Mouse (Mus musculus) liver, postnatal 0 days (tissue): Measurements from ENCODE around the gene Cryaa. TPM values are rescaled to one million over a fixed set of nuclear protein-coding genes. Genes with fewer than 3 reads are reported as not detected.
A peak's percentile ranks its signal among the peaks of the same experiment; 100 is the strongest.

Source experiments
- ATAC-seq: fragments of 200-750 bp; cut with Nextera tagmentation; 2 replicates; pipeline ENCODE4 v1.8.0; 2017; ENCODE audit warnings: mild to moderate bottlenecking, moderate library complexity
- DNase-seq: peaks from one replicate; pipeline ENCODE4 v3.0.0-alpha.2; 2016
- H3K27ac ChIP-seq: fragments of 300-500 bp; sonication (generic); 2 replicates; pipeline ENCODE4 v1.5.1; 2014; ENCODE audit warnings: antibody characterized with exemption, moderate library complexity, mild to moderate bottlenecking, low read depth
- H3K27me3 ChIP-seq: fragments of 300-500 bp; sonication (generic); 2 replicates; pipeline ENCODE4 v1.6.1; 2014; ENCODE audit warnings: low read length, control low read depth, mixed read lengths; ENCODE audit not compliant: insufficient read depth
- H3K36me3 ChIP-seq: fragments of 300-500 bp; sonication (generic); replicated peaks from 2 replicates; pipeline ENCODE4 v1.6.1; 2014; ENCODE audit warnings: mild to moderate bottlenecking, control low read depth, low read length, moderate library complexity, mixed read lengths; ENCODE audit not compliant: insufficient read depth
- H3K4me1 ChIP-seq: fragments of 300-500 bp; sonication (generic); 2 replicates; pipeline ENCODE4 v1.6.1; 2014; ENCODE audit warnings: antibody characterized with exemption, mild to moderate bottlenecking, control low read depth; ENCODE audit not compliant: insufficient read depth
- H3K4me2 ChIP-seq: fragments of 300-500 bp; sonication (generic); 2 replicates; pipeline ENCODE4 v1.6.1; 2014; ENCODE audit warnings: low read depth, mild to moderate bottlenecking, low read length, moderate library complexity, mixed read lengths
- H3K4me3 ChIP-seq: fragments of 300-500 bp; sonication (generic); 2 replicates; pipeline ENCODE4 v1.5.1; 2014; ENCODE audit warnings: low read depth, low read length
- H3K9ac ChIP-seq: fragments of 300-500 bp; sonication (generic); replicated peaks from 2 replicates; pipeline ENCODE4 v1.6.1; 2014; ENCODE audit warnings: mild to moderate bottlenecking, moderate library complexity
- H3K9me3 ChIP-seq: fragments of 300-500 bp; sonication (generic); 2 replicates; pipeline ENCODE4 v1.6.1; 2016; ENCODE audit warnings: mild to moderate bottlenecking, control low read depth, low read length, mixed read lengths
- CTCF ChIP-seq: sonication (generic); IDR thresholded peaks from 2 replicates; pipeline ENCODE4 v1.5.1; 2016; ENCODE audit warnings: antibody characterized with exemption, low read depth
- EP300 ChIP-seq: IDR thresholded peaks from 2 replicates; pipeline ENCODE4 v1.6.1; 2016; ENCODE audit warnings: antibody characterized with exemption, low read depth, mild to moderate bottlenecking
- WGBS: fragments of 180-500 bp; shearing (Covaris S2); extraction: QIAGEN DNeasy Blood & Tissue Kit; methylation state at CpG from one replicate; pipeline ENCODE4 v1.1.7; 2014; ENCODE audit not compliant: insufficient replicate concordance; 5-methylcytosine and 5-hydroxymethylcytosine counted together
- polyA plus RNA-seq: library from polyadenylated mRNA; unstranded; fragments of >200 nt; fragmentation: Nextera tagmentation; extraction: Ambion mirVana; gene quantifications from 2 replicates; pipeline ENCODE4 v1.2.1, GENCODE M21; 2015

Gene Cryaa
- polyA plus RNA-seq, result not detected in 2 replicates

GRCm38 (mm10) chr17:31677507-31677906 is at the start of gene Cryaa:
TSS of gene Cryaa (plus strand) at chr17:31677807.
- H3K4me2 ChIP-seq, result no peak within 1 kb of the TSS
- 75% methylated on average over 8 of the region's 8 CpGs for WGBS
- no peaks in the 10 kb centered on the region for H3K9me3 ChIP-seq
- no peaks in the 10 kb centered on the region for H3K36me3 ChIP-seq
- H3K4me1 ChIP-seq, result no peaks in the 10 kb centered on the region
- no peak within 1 kb of the TSS for H3K4me3 ChIP-seq
- H3K27ac ChIP-seq, result no peak within 1 kb of the TSS
- no peak for DNase-seq
- H3K27me3 ChIP-seq, result 0 out of 2 replicates have a peak, but pooled peaks cover 8% of the 10 kb centered on the region
- no peak within 1 kb of the TSS for H3K9ac ChIP-seq
- ATAC-seq, result no peak
- TF ChIP-seq EP300 (no peak), CTCF (no peak)

- H3K27ac ChIP-seq, result no peak overlapping the region
- WGBS, result 97% methylated on average over 2 of the region's 2 CpGs
- ATAC-seq, result no peak
These were observed 49.6 kb upstream of the Cryaa start for GRCm38 (mm10) chr17:31627961-31628360.

GRCm38 (mm10) chr17:31631081-31631800 is 46.4 kb upstream of the Cryaa start:
- DNase-seq (no peak), ATAC-seq (no peak)
- Histone ChIP-seq H3K4me1 (peaks cover 8% of the 10 kb centered on the region), H3K27me3 (peaks cover 10% of the 10 kb centered on the region; the same call in 1 of the 2 replicates), H3K36me3 (peaks cover 3% of the 10 kb centered on the region; the same call in 1 of the 2 replicates), H3K4me2 (peak overlapping the region; percentile 51), H3K27ac (no peak overlapping the region), H3K9ac (no peak overlapping the region; the same call in 1 of the 2 replicates), H3K9me3 (0 out of 2 replicates have a peak, but pooled peaks cover 4% of the 10 kb centered on the region), H3K4me3 (no peak overlapping the region)
- TF ChIP-seq EP300 (no peak), CTCF (no peak)
- 62% methylated on average over 10 of the region's 10 CpGs for WGBS

More at GRCm38 (mm10) chr17:31627961-31628360, 49.6 kb upstream of the Cryaa start:
- Histone ChIP-seq H3K4me3 (no peak overlapping the region), H3K4me1 (peaks cover 6% of the 10 kb centered on the region), H3K4me2 (no peak overlapping the region), H3K27me3 (no peaks in the 10 kb centered on the region), H3K9me3 (0 out of 2 replicates have a peak, but pooled peaks cover 4% of the 10 kb centered on the region), H3K9ac (no peak overlapping the region), H3K36me3 (peaks cover 3% of the 10 kb centered on the region)
- TF ChIP-seq CTCF, result no peak
- TF ChIP-seq EP300, result no peak
- no peak for DNase-seq

DNA sequence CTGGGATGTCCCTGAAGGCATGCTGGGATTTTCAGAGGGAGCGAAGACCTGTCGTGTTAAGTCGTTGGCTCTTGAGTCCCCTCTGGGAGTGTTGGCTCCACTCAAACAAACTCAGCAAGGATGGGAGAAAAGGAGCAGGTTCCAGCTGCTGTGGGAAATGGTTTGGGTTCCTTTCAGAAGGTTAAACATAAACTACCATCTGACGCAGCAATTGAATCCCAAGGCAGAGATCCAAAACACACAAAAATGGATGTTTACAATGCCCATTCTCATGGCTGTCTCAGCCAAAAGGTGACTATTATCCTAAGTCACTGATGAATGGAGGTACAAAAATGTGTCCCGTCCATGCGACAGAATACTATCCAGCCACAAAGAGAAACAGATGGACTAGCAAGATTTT is 44.6 kb upstream of the Cryaa start:
- no peaks in the 10 kb centered on the region for H3K9me3 ChIP-seq
- WGBS, result 58% methylated on average over 6 of the region's 6 CpGs
- ATAC-seq (no peak), DNase-seq (no peak)
- H3K4me1 ChIP-seq, result peaks cover 15% of the 10 kb centered on the region
- 0 out of 2 replicates have a peak overlapping the region, but pooled peaks have one; percentile 31 for H3K9ac ChIP-seq
- no peaks in the 10 kb centered on the region for H3K36me3 ChIP-seq
- H3K4me3 ChIP-seq, result peak overlapping the region; percentile 15
- TF ChIP-seq EP300 (no peak), CTCF (no peak)
- peak overlapping the region; percentile 51 for H3K4me2 ChIP-seq
- H3K27me3 ChIP-seq, result peaks cover 21% of the 10 kb centered on the region; the same call in 1 of the 2 replicates
- peak overlapping the region; percentile 46; the same call in 1 of the 2 replicates for H3K27ac ChIP-seq

DNA sequence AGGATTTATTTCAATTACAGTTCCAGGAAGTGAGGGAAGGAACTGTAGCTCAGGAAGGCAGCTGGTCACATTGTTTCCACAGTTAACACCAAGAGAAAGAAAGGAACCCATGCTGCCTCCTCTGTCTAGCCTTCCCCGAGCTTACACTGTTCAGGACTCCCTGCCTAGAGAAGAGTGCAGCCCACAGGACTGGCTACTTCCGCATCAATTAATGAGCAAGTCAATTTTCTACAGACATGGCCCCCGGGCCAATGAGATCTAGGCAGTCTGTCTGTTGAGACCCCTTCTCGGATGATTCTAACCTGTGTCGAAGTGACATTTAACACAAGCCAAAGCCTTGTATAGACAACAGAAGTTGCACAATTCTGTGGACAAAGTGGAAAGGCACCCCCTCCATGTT is 42.7 kb upstream of the Cryaa start:
- no peaks in the 10 kb centered on the region for H3K36me3 ChIP-seq
- H3K9me3 ChIP-seq, result no peaks in the 10 kb centered on the region
- peak overlapping the region; percentile 76 for H3K4me2 ChIP-seq
- H3K9ac ChIP-seq, result peak overlapping the region; percentile 27
- H3K27ac ChIP-seq, result peak overlapping the region; percentile 97
- no peak for TF ChIP-seq CTCF
- no peak for TF ChIP-seq EP300
- H3K4me3 ChIP-seq, result 0 out of 2 replicates have a peak overlapping the region, but pooled peaks have one; percentile 55
- DNase-seq (no peak), ATAC-seq (no peak)
- H3K27me3 ChIP-seq, result peaks cover 21% of the 10 kb centered on the region; the same call in 1 of the 2 replicates
- H3K4me1 ChIP-seq, result peaks cover 16% of the 10 kb centered on the region
- WGBS, result 52% methylated on average over 5 of the region's 5 CpGs

- 48% methylated on average over 11 of the region's 11 CpGs for WGBS
- Histone ChIP-seq H3K9ac (peak overlapping the region; percentile 69), H3K4me3 (peak overlapping the region; percentile 55), H3K4me2 (peak overlapping the region; percentile 76), H3K27ac (peak overlapping the region; percentile 97), H3K36me3 (no peaks in the 10 kb centered on the region), H3K9me3 (no peaks in the 10 kb centered on the region), H3K4me1 (peaks cover 19% of the 10 kb centered on the region), H3K27me3 (peaks cover 21% of the 10 kb centered on the region; the same call in 1 of the 2 replicates)
- TF ChIP-seq CTCF (no peak), EP300 (no peak)
- DNase-seq (peak; percentile 67), ATAC-seq (peak; percentile 16)
These were observed 41.8 kb upstream of the Cryaa start for GRCm38 (mm10) chr17:31635781-31636180.
